Mouse (Mus musculus): ENCODE data around the gene Ccdc188. TPM values are rescaled to one million over a fixed set of nuclear protein-coding genes. Genes with fewer than 3 reads are reported as not detected.

The Ccdc188 gene
- polyA plus RNA-seq, 1 experiment from 2014 or later: not detected

- no peaks in the 10 kb centered on the region for H3K9me3 ChIP-seq (ENCODE audit: control insufficient read depth, low read length)
- no peaks in the 10 kb centered on the region for H3K4me1 ChIP-seq (ENCODE audit: control insufficient read depth, insufficient read depth, low read length)
- H3K27ac ChIP-seq (replicated peaks; ENCODE audit: low read depth, low read length): no peak overlapping the region
- H3K9ac ChIP-seq (replicated peaks; ENCODE audit: low read length): no peak overlapping the region
- ATAC-seq (ENCODE audit: low FRiP score, low TSS enrichment) (no peak), DNase-seq (no peak)
- no peaks in the 10 kb centered on the region for H3K27me3 ChIP-seq (ENCODE audit: control insufficient read depth, insufficient read depth, low read length)
- WGBS: 59% methylated on average over 10 of the region's 10 CpGs
- H3K36me3 ChIP-seq (ENCODE audit: control insufficient read depth, insufficient read depth, low read length): no peaks in the 10 kb centered on the region
- H3K4me2 ChIP-seq (ENCODE audit: low read length): no peak overlapping the region
- H3K4me3 ChIP-seq (replicated peaks; ENCODE audit: low read depth, low read length): no peak overlapping the region
Measured at GRCm38 (mm10) chr16:18181398-18181797, 36.3 kb upstream of the Ccdc188 start.

- WGBS: 81% methylated on average over 8 of the region's 8 CpGs
- Histone ChIP-seq H3K27me3 (ENCODE audit: control insufficient read depth, insufficient read depth, low read length) (no peaks in the 10 kb centered on the region), H3K4me1 (ENCODE audit: control insufficient read depth, insufficient read depth, low read length) (no peaks in the 10 kb centered on the region), H3K4me2 (ENCODE audit: low read length) (no peak overlapping the region), H3K4me3 (replicated peaks; ENCODE audit: low read depth, low read length) (no peak overlapping the region), H3K9me3 (ENCODE audit: control insufficient read depth, low read length) (no peaks in the 10 kb centered on the region), H3K9ac (replicated peaks; ENCODE audit: low read length) (no peak overlapping the region), H3K27ac (replicated peaks; ENCODE audit: low read depth, low read length) (no peak overlapping the region), H3K36me3 (ENCODE audit: control insufficient read depth, insufficient read depth, low read length) (no peaks in the 10 kb centered on the region)
- ATAC-seq (ENCODE audit: low FRiP score, low TSS enrichment): no peak
- DNase-seq: no peak
Measured at GRCm38 (mm10) chr16:18182766-18183165, 34.9 kb upstream of the Ccdc188 start.

GRCm38 (mm10) chr16:18185715-18186449, 31.8 kb upstream of the Ccdc188 start:
- no peaks in the 10 kb centered on the region for H3K36me3 ChIP-seq (ENCODE audit: control insufficient read depth, insufficient read depth, low read length)
- WGBS: 90% methylated on average over 8 of the region's 8 CpGs
- H3K4me3 ChIP-seq (replicated peaks; ENCODE audit: low read depth, low read length): no peak overlapping the region
- H3K4me2 ChIP-seq (ENCODE audit: low read length): no peak overlapping the region
- H3K4me1 ChIP-seq (ENCODE audit: control insufficient read depth, insufficient read depth, low read length): no peaks in the 10 kb centered on the region
- no peak for ATAC-seq (ENCODE audit: low FRiP score, low TSS enrichment)
- H3K9ac ChIP-seq (replicated peaks; ENCODE audit: low read length): no peak overlapping the region
- H3K27me3 ChIP-seq (ENCODE audit: control insufficient read depth, insufficient read depth, low read length): no peaks in the 10 kb centered on the region
- no peaks in the 10 kb centered on the region for H3K9me3 ChIP-seq (ENCODE audit: control insufficient read depth, low read length)
- no peak overlapping the region for H3K27ac ChIP-seq (replicated peaks; ENCODE audit: low read depth, low read length)
- no peak for DNase-seq

GRCm38 (mm10) chr16:18186798-18187197, 30.9 kb upstream of the Ccdc188 start:
- Histone ChIP-seq H3K27ac (replicated peaks; ENCODE audit: low read depth, low read length) (no peak overlapping the region), H3K27me3 (ENCODE audit: control insufficient read depth, insufficient read depth, low read length) (no peaks in the 10 kb centered on the region), H3K4me3 (replicated peaks; ENCODE audit: low read depth, low read length) (no peak overlapping the region), H3K9me3 (ENCODE audit: control insufficient read depth, low read length) (no peaks in the 10 kb centered on the region), H3K9ac (replicated peaks; ENCODE audit: low read length) (no peak overlapping the region), H3K36me3 (ENCODE audit: control insufficient read depth, insufficient read depth, low read length) (no peaks in the 10 kb centered on the region), H3K4me2 (ENCODE audit: low read length) (no peak overlapping the region), H3K4me1 (ENCODE audit: control insufficient read depth, insufficient read depth, low read length) (no peaks in the 10 kb centered on the region)
- ATAC-seq (ENCODE audit: low FRiP score, low TSS enrichment) (no peak), DNase-seq (no peak)
- WGBS: 89% methylated on average over 4 of the region's 4 CpGs

- 95% methylated on average over 3 of the region's 3 CpGs for WGBS
- Histone ChIP-seq H3K27me3 (ENCODE audit: control insufficient read depth, insufficient read depth, low read length) (no peaks in the 10 kb centered on the region), H3K36me3 (ENCODE audit: control insufficient read depth, insufficient read depth, low read length) (no peaks in the 10 kb centered on the region), H3K4me2 (ENCODE audit: low read length) (no peak overlapping the region), H3K27ac (replicated peaks; ENCODE audit: low read depth, low read length) (no peak overlapping the region), H3K4me3 (replicated peaks; ENCODE audit: low read depth, low read length) (no peak overlapping the region), H3K9me3 (ENCODE audit: control insufficient read depth, low read length) (no peaks in the 10 kb centered on the region), H3K9ac (replicated peaks; ENCODE audit: low read length) (no peak overlapping the region), H3K4me1 (ENCODE audit: control insufficient read depth, insufficient read depth, low read length) (no peaks in the 10 kb centered on the region)
- DNase-seq (no peak), ATAC-seq (ENCODE audit: low FRiP score, low TSS enrichment) (no peak)
Measured at GRCm38 (mm10) chr16:18187221-18187620, 30.5 kb upstream of the Ccdc188 start.

GRCm38 (mm10) chr16:18191006-18191405, 26.7 kb upstream of the Ccdc188 start:
- H3K36me3 ChIP-seq (ENCODE audit: control insufficient read depth, insufficient read depth, low read length): no peaks in the 10 kb centered on the region
- no peak overlapping the region for H3K4me3 ChIP-seq (replicated peaks; ENCODE audit: low read depth, low read length)
- peaks cover 13% of the 10 kb centered on the region for H3K4me1 ChIP-seq (ENCODE audit: control insufficient read depth, insufficient read depth, low read length)
- no peak overlapping the region for H3K9ac ChIP-seq (replicated peaks; ENCODE audit: low read length)
- ATAC-seq (ENCODE audit: low FRiP score, low TSS enrichment) (no peak), DNase-seq (no peak)
- H3K27ac ChIP-seq (replicated peaks; ENCODE audit: low read depth, low read length): no peak overlapping the region
- no peaks in the 10 kb centered on the region for H3K27me3 ChIP-seq (ENCODE audit: control insufficient read depth, insufficient read depth, low read length)
- WGBS: 82% methylated on average over 2 of the region's 2 CpGs
- H3K4me2 ChIP-seq (ENCODE audit: low read length): no peak overlapping the region
- H3K9me3 ChIP-seq (ENCODE audit: control insufficient read depth, low read length): no peaks in the 10 kb centered on the region

- 57% methylated on average over 15 of the region's 15 CpGs for WGBS
- no peak; the same call in 1 of the 2 replicates for ATAC-seq (ENCODE audit: low FRiP score, low TSS enrichment)
- no peaks in the 10 kb centered on the region for H3K27me3 ChIP-seq (ENCODE audit: control insufficient read depth, insufficient read depth, low read length)
- H3K4me1 ChIP-seq (ENCODE audit: control insufficient read depth, insufficient read depth, low read length): peaks cover 30% of the 10 kb centered on the region
- peak overlapping the region; percentile 45; the same call in 1 of the 2 replicates for H3K27ac ChIP-seq (replicated peaks; ENCODE audit: low read depth, low read length)
- H3K4me3 ChIP-seq (replicated peaks; ENCODE audit: low read depth, low read length): no peak overlapping the region
- DNase-seq: peak; percentile 44
- no peaks in the 10 kb centered on the region for H3K36me3 ChIP-seq (ENCODE audit: control insufficient read depth, insufficient read depth, low read length)
- no peak overlapping the region for H3K4me2 ChIP-seq (ENCODE audit: low read length)
- 0 out of 2 replicates have a peak overlapping the region, but pooled peaks have one; percentile 23 for H3K9ac ChIP-seq (replicated peaks; ENCODE audit: low read length)
- H3K9me3 ChIP-seq (ENCODE audit: control insufficient read depth, low read length): no peaks in the 10 kb centered on the region
Measured at GRCm38 (mm10) chr16:18194208-18194985, 23.3 kb upstream of the Ccdc188 start.

GRCm38 (mm10) chr16:18195068-18195467, 22.6 kb upstream of the Ccdc188 start:
- WGBS: 62% methylated on average over 5 of the region's 5 CpGs
- ATAC-seq (ENCODE audit: low FRiP score, low TSS enrichment) (no peak), DNase-seq (no peak)
- Histone ChIP-seq H3K4me3 (replicated peaks; ENCODE audit: low read depth, low read length) (no peak overlapping the region), H3K4me1 (ENCODE audit: control insufficient read depth, insufficient read depth, low read length) (peaks cover 34% of the 10 kb centered on the region), H3K4me2 (ENCODE audit: low read length) (no peak overlapping the region), H3K9ac (replicated peaks; ENCODE audit: low read length) (no peak overlapping the region), H3K27me3 (ENCODE audit: control insufficient read depth, insufficient read depth, low read length) (no peaks in the 10 kb centered on the region), H3K36me3 (ENCODE audit: control insufficient read depth, insufficient read depth, low read length) (no peaks in the 10 kb centered on the region), H3K27ac (replicated peaks; ENCODE audit: low read depth, low read length) (peak overlapping the region; percentile 45; the same call in 1 of the 2 replicates), H3K9me3 (ENCODE audit: control insufficient read depth, low read length) (no peaks in the 10 kb centered on the region)
